Mouse (Mus musculus) liver, embryonic 16.5 days (tissue): ENCODE data around the gene Vim. TPM values are rescaled to one million over a fixed set of nuclear protein-coding genes. Genes with fewer than 3 reads are reported as not detected.

ENCODE experiments used
- ATAC-seq: fragments of 200-750 bp; cut with Nextera tagmentation; 2 replicates; pipeline ENCODE4 v1.8.0; 2017; ENCODE audit warnings: low read depth, mild to moderate bottlenecking, moderate number of reproducible peaks, moderate library complexity
- H3K27ac ChIP-seq: fragments of 300-500 bp; sonication (generic); 2 replicates; pipeline ENCODE4 v1.5.1; 2014; ENCODE audit warnings: mild to moderate bottlenecking, low read length
- H3K27me3 ChIP-seq: fragments of 300-500 bp; sonication (generic); 2 replicates; pipeline ENCODE4 v1.6.1; 2014; ENCODE audit warnings: low read depth, low read length, mixed read lengths; ENCODE audit not compliant: control insufficient read depth, insufficient read depth
- H3K36me3 ChIP-seq: fragments of 300-500 bp; sonication (generic); 2 replicates; pipeline ENCODE4 v1.6.1; 2014; ENCODE audit warnings: mild to moderate bottlenecking; ENCODE audit not compliant: control insufficient read depth, insufficient read depth
- H3K4me1 ChIP-seq: fragments of 300-500 bp; sonication (generic); 2 replicates; pipeline ENCODE4 v1.6.1; 2014; ENCODE audit warnings: low read depth, low read length, mixed read lengths; ENCODE audit not compliant: control insufficient read depth
- H3K4me2 ChIP-seq: fragments of 300-500 bp; sonication (generic); 2 replicates; pipeline ENCODE4 v1.6.1; 2014; ENCODE audit warnings: low read depth, low read length, mixed read lengths
- H3K4me3 ChIP-seq: fragments of 300-500 bp; sonication (generic); 2 replicates; pipeline ENCODE4 v1.5.1; 2014; ENCODE audit warnings: low read depth, mild to moderate bottlenecking, low read length
- H3K9ac ChIP-seq: fragments of 300-500 bp; sonication (generic); 2 replicates; pipeline ENCODE4 v1.6.1; 2014; ENCODE audit warnings: low read depth, low read length
- H3K9me3 ChIP-seq: fragments of 300-500 bp; sonication (generic); replicated peaks from 2 replicates; pipeline ENCODE4 v1.6.1; 2016; ENCODE audit warnings: low read length; ENCODE audit not compliant: control insufficient read depth
- WGBS: fragments of 180-500 bp; shearing (Covaris S2); extraction: QIAGEN DNeasy Blood & Tissue Kit; methylation state at CpG from one replicate; pipeline ENCODE4 v1.1.7; 2014; ENCODE audit not compliant: insufficient replicate concordance; 5-methylcytosine and 5-hydroxymethylcytosine counted together
- polyA plus RNA-seq: library from polyadenylated mRNA; unstranded; fragments of >200 nt; fragmentation: Nextera tagmentation; extraction: Ambion mirVana; gene quantifications from 2 replicates; pipeline ENCODE4 v1.2.1, GENCODE M21; 2015

Gene Vim
- polyA plus RNA-seq: 81.1 and 83.2 TPM in 2 replicates

DNA sequence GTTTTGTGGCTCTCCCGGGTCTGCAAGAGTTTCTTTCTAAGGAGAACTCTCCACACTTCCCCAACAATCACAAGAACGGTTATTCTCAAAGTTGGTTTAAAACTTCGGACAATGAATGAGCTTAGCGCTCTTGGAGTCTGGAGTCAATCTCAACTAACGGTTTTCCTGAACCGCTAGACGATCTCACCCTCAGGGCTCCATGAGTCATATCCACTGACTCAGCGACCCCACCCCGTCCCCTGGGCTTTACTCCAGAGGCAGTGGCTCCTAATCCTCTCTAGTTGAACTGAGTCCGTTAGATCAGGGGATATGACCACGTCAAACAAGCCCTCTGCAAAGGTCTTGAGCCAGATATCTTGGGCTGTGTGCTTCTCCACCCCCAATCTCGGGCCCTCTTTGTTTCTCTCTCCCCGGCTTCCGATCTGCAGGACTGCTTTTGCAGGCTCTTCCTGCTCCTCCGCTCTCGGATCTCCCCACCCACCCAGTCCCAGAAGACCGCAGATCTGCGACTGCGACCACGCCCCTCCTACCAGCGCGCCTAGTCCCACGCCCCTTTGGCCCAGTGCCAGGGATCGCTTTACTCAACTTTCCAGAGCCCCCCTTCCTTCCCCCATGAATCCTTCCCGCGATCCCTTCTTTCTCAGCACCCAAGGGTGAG is at the start of gene Vim:
Gene Vim, plus strand, starts transcription at position 520 of the 658 bp plus-strand sequence.
- Histone ChIP-seq H3K4me2 (peak within 1 kb of the TSS; percentile 71), H3K4me1 (peaks cover 16% of the 10 kb centered on the region), H3K27ac (peak within 1 kb of the TSS; percentile 77), H3K9me3 (no peaks in the 10 kb centered on the region), H3K27me3 (peaks cover 49% of the 10 kb centered on the region), H3K36me3 (no peaks in the 10 kb centered on the region), H3K9ac (peak within 1 kb of the TSS; percentile 58), H3K4me3 (peak within 1 kb of the TSS; percentile 65)
- ATAC-seq: peak; percentile 76
- WGBS: 0% methylated on average over 26 of the region's 26 CpGs

DNA sequence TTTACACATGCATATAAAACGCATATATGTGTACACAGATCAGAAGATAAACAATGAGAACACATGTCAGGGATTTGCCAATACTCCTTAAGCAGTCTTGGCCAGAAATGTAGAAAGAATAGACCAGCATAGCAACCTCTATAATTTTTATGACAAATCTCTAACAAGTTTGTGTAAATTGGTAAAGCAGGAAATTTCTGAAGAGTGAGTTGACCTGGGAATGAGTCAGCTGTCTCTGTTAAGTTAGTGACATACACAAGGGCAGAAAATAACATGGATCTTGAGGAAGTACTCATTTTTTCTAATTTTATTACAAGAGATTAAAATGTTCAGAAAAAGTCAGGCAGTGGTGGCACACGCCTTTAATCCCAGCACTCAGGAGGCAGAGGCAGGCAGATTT is 47.5 kb upstream of the Vim start:
- 67% methylated on average over 2 of the region's 2 CpGs for WGBS
- Histone ChIP-seq H3K27me3 (no peaks in the 10 kb centered on the region), H3K9ac (no peak overlapping the region), H3K4me3 (no peak overlapping the region), H3K4me1 (peaks cover 37% of the 10 kb centered on the region), H3K9me3 (no peaks in the 10 kb centered on the region), H3K4me2 (no peak overlapping the region), H3K36me3 (no peaks in the 10 kb centered on the region), H3K27ac (no peak overlapping the region)
- ATAC-seq: no peak

DNA sequence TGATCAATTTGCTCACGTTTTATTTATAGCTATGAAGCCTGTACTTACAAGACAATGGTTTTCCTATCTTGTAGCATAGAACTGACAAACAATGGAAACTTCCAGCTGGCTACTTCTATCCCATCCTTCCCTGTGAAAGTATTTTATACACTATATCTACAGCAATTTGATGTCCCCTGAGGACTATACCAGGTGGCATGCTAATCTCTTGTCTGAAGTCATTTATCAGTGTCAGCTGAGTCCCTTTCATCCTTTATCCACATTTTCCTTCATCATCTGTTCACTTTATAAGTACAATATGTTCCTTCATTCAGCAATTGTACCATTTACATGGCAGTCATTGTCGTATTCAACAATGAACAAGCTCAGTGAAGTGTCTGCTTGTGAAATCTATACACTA is 46.6 kb upstream of the Vim start:
- Histone ChIP-seq H3K36me3 (no peaks in the 10 kb centered on the region), H3K27me3 (no peaks in the 10 kb centered on the region), H3K4me1 (peaks cover 37% of the 10 kb centered on the region), H3K9me3 (no peaks in the 10 kb centered on the region), H3K27ac (no peak overlapping the region), H3K4me3 (no peak overlapping the region), H3K9ac (no peak overlapping the region), H3K4me2 (no peak overlapping the region)
- no peak for ATAC-seq
- 54% methylated on average over 2 of the region's 2 CpGs for WGBS

DNA sequence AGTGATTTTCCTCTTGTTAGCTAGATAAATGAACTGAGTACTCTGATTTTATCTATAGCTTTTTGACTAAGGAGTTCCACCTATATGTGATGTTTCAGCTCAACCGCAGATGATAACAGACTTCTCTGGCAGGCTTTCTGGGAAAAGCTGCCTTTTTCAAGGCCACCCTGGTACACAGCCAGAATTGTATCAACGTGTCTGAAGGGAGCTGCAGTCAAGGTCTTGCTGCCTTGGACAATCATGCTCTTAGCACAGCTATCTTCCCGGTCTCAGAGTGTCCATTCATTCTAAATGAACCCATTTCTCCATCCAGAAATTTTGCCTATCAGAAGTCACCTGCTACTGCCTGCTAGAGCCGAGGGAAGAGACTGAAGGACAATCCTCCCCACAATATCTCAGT is 46.2 kb upstream of the Vim start:
- Histone ChIP-seq H3K4me2 (no peak overlapping the region), H3K9me3 (no peaks in the 10 kb centered on the region), H3K9ac (no peak overlapping the region), H3K4me3 (no peak overlapping the region), H3K27ac (peak overlapping the region; percentile 19; the same call in 1 of the 2 replicates), H3K27me3 (no peaks in the 10 kb centered on the region), H3K36me3 (no peaks in the 10 kb centered on the region), H3K4me1 (peaks cover 37% of the 10 kb centered on the region)
- 59% methylated on average over 4 of the region's 4 CpGs for WGBS
- ATAC-seq: no peak

DNA sequence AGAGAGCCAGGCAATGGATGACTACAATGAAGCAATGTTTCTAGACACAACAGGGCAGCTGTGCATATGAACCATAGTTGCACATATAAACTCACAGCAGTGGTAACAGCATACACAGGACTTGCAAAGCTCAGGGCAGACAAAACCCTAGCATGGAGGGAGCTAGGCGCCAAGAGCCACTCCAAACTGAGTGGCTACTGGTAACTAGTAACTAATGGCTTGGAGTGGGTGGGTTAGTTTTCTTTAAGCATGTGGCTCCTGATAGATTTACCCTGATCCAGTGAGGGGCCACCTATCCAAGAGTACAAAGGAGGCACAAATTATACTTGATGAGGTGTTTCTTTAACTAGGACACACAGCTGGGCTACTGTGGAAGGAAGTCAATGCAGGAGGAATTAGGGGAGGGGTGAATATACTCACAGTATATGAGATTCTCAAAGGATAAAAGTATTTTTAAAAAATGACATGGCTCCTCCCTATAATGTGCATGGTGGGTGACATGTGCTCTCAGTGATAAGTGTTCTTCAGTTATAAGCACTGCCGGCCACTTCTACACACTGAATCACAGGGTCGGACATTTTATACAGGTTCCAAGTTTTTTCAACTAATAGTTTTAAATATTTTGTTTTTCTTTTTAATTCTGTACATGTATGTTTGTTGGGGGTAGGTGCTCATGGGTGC is 44.3 kb upstream of the Vim start:
- Histone ChIP-seq H3K9me3 (no peaks in the 10 kb centered on the region), H3K9ac (no peak overlapping the region), H3K4me1 (peaks cover 23% of the 10 kb centered on the region), H3K36me3 (no peaks in the 10 kb centered on the region), H3K4me2 (no peak overlapping the region), H3K27ac (no peak overlapping the region), H3K27me3 (no peaks in the 10 kb centered on the region), H3K4me3 (no peak overlapping the region)
- peak; percentile 58; the same call in 1 of the 2 replicates for ATAC-seq
- 36% methylated on average over 3 of the region's 3 CpGs for WGBS

DNA sequence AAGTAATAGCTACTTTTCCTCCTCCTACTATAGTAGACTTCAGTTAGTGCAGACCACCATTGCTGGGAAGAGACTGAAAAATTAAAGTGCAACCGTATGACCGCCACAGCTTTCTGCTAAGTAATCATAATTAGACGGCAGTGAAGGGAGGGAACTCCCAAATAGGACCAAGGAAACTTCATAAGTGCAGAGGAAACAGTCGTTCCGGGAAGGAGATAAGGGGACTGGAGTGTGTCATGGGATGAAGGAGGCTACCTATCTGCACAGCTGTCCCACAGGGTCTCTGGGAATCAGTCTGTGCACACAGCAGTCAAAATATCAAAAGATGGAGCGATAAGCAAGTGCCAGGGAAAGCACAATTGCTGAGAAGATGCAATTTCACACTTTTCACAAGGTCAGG is 43.1 kb upstream of the Vim start:
- Histone ChIP-seq H3K36me3 (no peaks in the 10 kb centered on the region), H3K4me3 (no peak overlapping the region), H3K4me1 (peaks cover 17% of the 10 kb centered on the region), H3K27me3 (no peaks in the 10 kb centered on the region), H3K4me2 (no peak overlapping the region), H3K9ac (no peak overlapping the region), H3K27ac (no peak overlapping the region), H3K9me3 (no peaks in the 10 kb centered on the region)
- 64% methylated on average over 6 of the region's 6 CpGs for WGBS
- no peak for ATAC-seq

DNA sequence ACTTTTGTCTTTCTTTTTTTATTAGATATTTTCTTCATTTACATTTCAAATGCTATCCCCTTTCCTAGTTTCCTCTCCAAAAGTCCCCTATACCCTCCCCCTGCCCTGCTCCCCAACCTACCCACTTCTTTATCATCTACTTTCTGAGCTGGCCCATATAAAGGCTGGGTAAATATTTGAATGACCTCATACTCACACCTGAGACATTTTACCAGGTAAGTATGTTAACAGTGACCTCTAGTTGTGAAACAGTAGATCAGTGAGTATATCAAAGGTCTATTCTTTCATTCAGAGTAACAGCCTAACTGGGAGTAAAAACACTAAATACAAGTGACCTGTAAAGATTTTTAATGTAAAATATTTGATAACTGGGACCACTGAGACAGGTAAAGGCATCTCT is 37.0 kb upstream of the Vim start:
- Histone ChIP-seq H3K4me1 (peaks cover 16% of the 10 kb centered on the region), H3K27ac (no peak overlapping the region), H3K36me3 (no peaks in the 10 kb centered on the region), H3K9ac (no peak overlapping the region), H3K4me3 (no peak overlapping the region), H3K27me3 (no peaks in the 10 kb centered on the region), H3K9me3 (no peaks in the 10 kb centered on the region), H3K4me2 (no peak overlapping the region)
- peak; percentile 45; the same call in 1 of the 2 replicates for ATAC-seq

DNA sequence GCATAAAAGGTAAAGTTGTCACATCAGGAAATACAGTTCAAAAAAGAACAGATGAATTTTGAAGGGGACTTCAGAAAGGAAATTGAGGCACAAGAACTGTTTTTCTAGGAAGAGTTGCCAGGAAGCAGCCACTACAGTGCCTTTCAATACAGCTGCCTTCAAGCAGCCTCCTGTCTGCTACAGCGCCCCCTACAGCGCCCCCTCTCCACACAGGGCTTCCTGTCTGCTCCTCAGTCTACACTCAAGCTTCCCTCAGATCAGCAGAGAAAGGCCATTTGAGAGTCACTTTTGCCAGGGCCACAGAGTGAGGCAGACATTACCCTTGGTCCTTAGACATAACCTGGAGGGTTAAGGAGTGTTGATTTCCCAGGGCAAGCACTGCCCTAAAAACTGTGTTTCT is 36.0 kb upstream of the Vim start:
- no peaks in the 10 kb centered on the region for H3K36me3 ChIP-seq
- H3K4me1 ChIP-seq: peaks cover 16% of the 10 kb centered on the region
- H3K4me2 ChIP-seq: no peak overlapping the region
- 24% methylated on average over 2 of the region's 2 CpGs for WGBS
- peak; percentile 65 for ATAC-seq
- no peaks in the 10 kb centered on the region for H3K27me3 ChIP-seq
- no peak overlapping the region for H3K4me3 ChIP-seq
- H3K9me3 ChIP-seq: no peaks in the 10 kb centered on the region
- peak overlapping the region; percentile 16; the same call in 1 of the 2 replicates for H3K9ac ChIP-seq
- H3K27ac ChIP-seq: peak overlapping the region; percentile 21

DNA sequence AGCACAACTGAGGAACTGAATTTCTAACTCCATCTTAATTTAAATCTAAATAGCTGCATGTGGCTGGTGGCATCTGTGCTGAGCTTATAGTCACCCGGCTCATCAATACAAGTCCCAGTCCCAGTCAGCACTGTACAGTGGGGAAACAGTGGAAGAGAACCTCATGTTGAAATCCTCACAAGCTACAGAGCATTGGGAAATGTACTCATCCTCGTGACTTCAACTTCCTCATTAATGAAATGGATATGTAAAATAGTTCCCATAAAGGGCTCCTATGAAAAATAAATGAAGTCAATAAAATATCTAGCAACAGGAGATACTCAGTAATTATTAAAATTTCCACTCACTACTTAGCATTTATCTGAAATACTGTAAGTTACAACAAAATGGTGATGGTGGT is 35.5 kb upstream of the Vim start:
- H3K36me3 ChIP-seq: no peaks in the 10 kb centered on the region
- H3K27ac ChIP-seq: peak overlapping the region; percentile 21
- H3K27me3 ChIP-seq: no peaks in the 10 kb centered on the region
- 60% methylated on average over 2 of the region's 2 CpGs for WGBS
- no peak overlapping the region for H3K4me2 ChIP-seq
- ATAC-seq: peak; percentile 54
- H3K9ac ChIP-seq: no peak overlapping the region
- H3K4me3 ChIP-seq: no peak overlapping the region
- H3K4me1 ChIP-seq: peaks cover 18% of the 10 kb centered on the region
- no peaks in the 10 kb centered on the region for H3K9me3 ChIP-seq
